Mouse (Mus musculus): ENCODE results near the gene Prdx4.
"Not testable (repeated sequence)": the region's sequence is repeated elsewhere in the genome, so short reads cannot be mapped to it uniquely, and the experiment has no call there.

Prdx4 gene

GRCm38 (mm10) chrX:155340654-155341053 is at the start of gene Prdx4:
Gene Prdx4, minus strand, starts transcription at chrX:155340754.
- DNase-seq (ENCODE audit: low spot score) = no peak

GRCm38 (mm10) chrX:155376538-155376937 is 36.0 kb upstream of the Prdx4 start:
- DNase-seq (ENCODE audit: low spot score) = peak; percentile 57

GRCm38 (mm10) chrX:155375458-155375857 is 34.9 kb upstream of the Prdx4 start:
- no peak for DNase-seq (ENCODE audit: low spot score)

GRCm38 (mm10) chrX:155370110-155370509 is 29.6 kb upstream of the Prdx4 start:
- not testable (repeated sequence) for DNase-seq (ENCODE audit: low spot score)

GRCm38 (mm10) chrX:155365095-155365494 is 24.5 kb upstream of the Prdx4 start:
- DNase-seq (ENCODE audit: low spot score) = no peak

- DNase-seq (ENCODE audit: low spot score) = no peak
These were observed 5.7 kb upstream of the Prdx4 start for GRCm38 (mm10) chrX:155346249-155346648.

- DNase-seq (ENCODE audit: low spot score) = peak; percentile 93
These were observed 2.4 kb downstream of the Prdx4 start for GRCm38 (mm10) chrX:155337905-155338721.

GRCm38 (mm10) chrX:155337567-155337904 is 3.0 kb downstream of the Prdx4 start:
- no peak for DNase-seq (ENCODE audit: low spot score)

GRCm38 (mm10) chrX:155318005-155318404 is 22.5 kb downstream of the Prdx4 start:
- DNase-seq (ENCODE audit: low spot score) = peak; percentile 47

- no peak for DNase-seq (ENCODE audit: low spot score)
These were observed 34.2 kb downstream of the Prdx4 start for GRCm38 (mm10) chrX:155306390-155306789.

- DNase-seq (ENCODE audit: low spot score) = no peak
These were observed 60.0 kb downstream of the Prdx4 start for GRCm38 (mm10) chrX:155280427-155281044.

- DNase-seq (ENCODE audit: low spot score) = no peak
These were observed 62.1 kb downstream of the Prdx4 start for GRCm38 (mm10) chrX:155278483-155278882.

Measured in testis, postnatal 10 days (tissue).